Mouse (Mus musculus) heart, postnatal 0 days (tissue): ENCODE measurements around the gene Lrrc32.

Experiments used
- CTCF ChIP-seq: IDR thresholded peaks from 2 replicates; pipeline ENCODE4 v1.5.1; 2016; ENCODE audit warnings: antibody characterized with exemption, control low read depth, low read depth
- EP300 ChIP-seq: IDR thresholded peaks from 2 replicates; pipeline ENCODE4 v1.6.1; 2016; ENCODE audit warnings: antibody characterized with exemption, low read depth

DNA sequence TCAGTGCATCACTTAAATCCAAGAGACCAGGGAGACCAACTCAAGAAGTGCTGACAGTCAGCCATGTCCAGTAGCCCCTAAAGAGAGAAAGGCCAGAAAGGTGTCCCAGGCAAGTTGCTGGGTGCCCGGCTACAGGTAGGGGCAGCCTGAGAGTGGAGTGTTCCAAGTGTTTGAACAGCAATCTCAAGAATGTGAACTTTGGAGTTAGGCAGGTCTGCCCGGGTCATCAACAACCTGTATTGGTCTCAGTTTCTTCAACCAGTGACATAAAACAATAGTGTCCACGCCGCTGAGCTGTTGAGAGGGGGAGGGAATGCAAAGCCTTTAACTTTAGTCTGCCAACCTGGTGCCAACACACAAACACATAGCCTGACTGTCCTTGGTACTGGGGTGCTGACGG, 52.5 kb downstream of the Lrrc32 start:
- TF ChIP-seq CTCF (no peak), EP300 (no peak)
